Mouse (Mus musculus) heart, embryonic 16.5 days (tissue): ENCODE data around the gene Tgfbr3. TPM values are rescaled to one million over a fixed set of nuclear protein-coding genes. Genes with fewer than 3 reads are reported as not detected.

Experiments
- ATAC-seq: fragments of 200-750 bp; cut with Nextera tagmentation; replicated peaks from 2 replicates; pipeline ENCODE4 v1.8.0; 2017; ENCODE audit warnings: moderate number of reproducible peaks; ENCODE audit not compliant: insufficient read depth, low FRiP score; ENCODE audit errors: extremely low read depth
- H3K27ac ChIP-seq: fragments of 300-500 bp; sonication (generic); 2 replicates; pipeline ENCODE4 v1.5.1; 2014; ENCODE audit warnings: mild to moderate bottlenecking, low read length, control low read depth, moderate library complexity
- H3K27me3 ChIP-seq: fragments of 300-500 bp; sonication (generic); 2 replicates; pipeline ENCODE4 v1.6.1; 2014; ENCODE audit warnings: low read length, mixed read lengths; ENCODE audit not compliant: control insufficient read depth, insufficient read depth
- H3K36me3 ChIP-seq: fragments of 300-500 bp; sonication (generic); 2 replicates; pipeline ENCODE4 v1.6.1; 2014; ENCODE audit not compliant: control insufficient read depth, insufficient read depth
- H3K4me1 ChIP-seq: fragments of 300-500 bp; sonication (generic); 2 replicates; pipeline ENCODE4 v1.6.1; 2014; ENCODE audit warnings: low read length, mixed read lengths; ENCODE audit not compliant: control insufficient read depth, insufficient read depth
- H3K4me2 ChIP-seq: fragments of 300-500 bp; sonication (generic); 2 replicates; pipeline ENCODE4 v1.6.1; 2014; ENCODE audit warnings: low read depth, mild to moderate bottlenecking, control low read depth, low read length
- H3K4me3 ChIP-seq: fragments of 300-500 bp; sonication (generic); 2 replicates; pipeline ENCODE4 v1.5.1; 2014; ENCODE audit warnings: mild to moderate bottlenecking, control low read depth, low read length
- H3K9ac ChIP-seq: fragments of 300-500 bp; sonication (generic); 2 replicates; pipeline ENCODE4 v1.6.1; 2014; ENCODE audit warnings: low read length, control low read depth
- H3K9me3 ChIP-seq: fragments of 300-500 bp; sonication (generic); replicated peaks from 2 replicates; pipeline ENCODE4 v1.6.1; 2016; ENCODE audit warnings: low read length; ENCODE audit not compliant: control insufficient read depth
- WGBS: fragments of 180-500 bp; shearing (Covaris S2); extraction: QIAGEN DNeasy Blood & Tissue Kit; methylation state at CpG from one replicate; pipeline ENCODE4 v1.1.7; 2014; 5-methylcytosine and 5-hydroxymethylcytosine counted together
- polyA plus RNA-seq: library from polyadenylated mRNA; unstranded; fragments of >200 nt; fragmentation: Nextera tagmentation; extraction: Ambion mirVana; gene quantifications from 2 replicates; pipeline ENCODE4 v1.2.1, GENCODE M21; 2015

Gene Tgfbr3
- polyA plus RNA-seq, 1 experiment from 2014 or later = 20.1 TPM

- H3K9ac ChIP-seq = no peak overlapping the region
- no peaks in the 10 kb centered on the region for H3K9me3 ChIP-seq
- no peak overlapping the region for H3K27ac ChIP-seq
- H3K27me3 ChIP-seq = no peaks in the 10 kb centered on the region
- WGBS = 70% methylated on average over 6 of the region's 6 CpGs
- no peak overlapping the region for H3K4me2 ChIP-seq
- H3K4me1 ChIP-seq = peaks cover 32% of the 10 kb centered on the region
- H3K36me3 ChIP-seq = 0 out of 2 replicates have a peak, but pooled peaks cover 3% of the 10 kb centered on the region
- ATAC-seq = no peak
- no peak overlapping the region for H3K4me3 ChIP-seq
Measured at GRCm38 (mm10) chr5:107285563-107285962, 3.9 kb downstream of the Tgfbr3 start.

GRCm38 (mm10) chr5:107283935-107284524, 5.4 kb downstream of the Tgfbr3 start:
- peaks cover 28% of the 10 kb centered on the region for H3K4me1 ChIP-seq
- H3K4me2 ChIP-seq = no peak overlapping the region
- H3K36me3 ChIP-seq = 0 out of 2 replicates have a peak, but pooled peaks cover 7% of the 10 kb centered on the region
- H3K4me3 ChIP-seq = no peak overlapping the region
- no peak overlapping the region for H3K9ac ChIP-seq
- peaks cover 4% of the 10 kb centered on the region; the same call in 1 of the 2 replicates for H3K9me3 ChIP-seq
- WGBS = 74% methylated on average over 10 of the region's 10 CpGs
- no peaks in the 10 kb centered on the region for H3K27me3 ChIP-seq
- no peak for ATAC-seq
- no peak overlapping the region for H3K27ac ChIP-seq

GRCm38 (mm10) chr5:107282561-107283307, 6.7 kb downstream of the Tgfbr3 start:
- no peaks in the 10 kb centered on the region for H3K27me3 ChIP-seq
- no peak overlapping the region for H3K9ac ChIP-seq
- H3K27ac ChIP-seq = no peak overlapping the region
- no peak overlapping the region for H3K4me3 ChIP-seq
- H3K36me3 ChIP-seq = 0 out of 2 replicates have a peak, but pooled peaks cover 7% of the 10 kb centered on the region
- 66% methylated on average over 9 of the region's 9 CpGs for WGBS
- peaks cover 24% of the 10 kb centered on the region for H3K4me1 ChIP-seq
- ATAC-seq = no peak
- H3K4me2 ChIP-seq = no peak overlapping the region
- H3K9me3 ChIP-seq = peaks cover 4% of the 10 kb centered on the region; the same call in 1 of the 2 replicates

DNA sequence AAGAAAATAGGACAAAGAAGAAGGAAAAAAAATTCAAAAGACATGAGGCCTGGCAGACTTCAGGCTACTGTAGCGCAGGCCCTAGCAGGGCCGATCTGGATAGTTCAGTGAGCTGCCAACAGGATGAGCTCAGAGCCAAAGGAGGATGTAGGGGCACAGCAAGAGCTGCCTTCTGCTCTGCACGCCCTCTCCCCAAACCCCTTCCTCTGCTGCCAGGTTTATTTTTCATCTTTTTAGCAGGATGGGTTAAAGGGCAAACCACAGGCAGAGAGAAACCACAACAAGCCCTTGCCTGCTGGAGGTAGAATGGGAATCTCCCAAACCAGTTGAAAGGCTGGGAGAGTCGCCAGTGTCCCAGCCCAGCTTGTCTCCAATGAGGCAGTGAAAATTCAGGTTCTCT, 10.2 kb downstream of the Tgfbr3 start:
- 58% methylated on average over 4 of the region's 4 CpGs for WGBS
- no peak overlapping the region for H3K9ac ChIP-seq
- no peaks in the 10 kb centered on the region for H3K27me3 ChIP-seq
- H3K9me3 ChIP-seq = peaks cover 4% of the 10 kb centered on the region; the same call in 1 of the 2 replicates
- no peak for ATAC-seq
- 0 out of 2 replicates have a peak, but pooled peaks cover 7% of the 10 kb centered on the region for H3K36me3 ChIP-seq
- H3K4me2 ChIP-seq = no peak overlapping the region
- peaks cover 31% of the 10 kb centered on the region for H3K4me1 ChIP-seq
- H3K4me3 ChIP-seq = no peak overlapping the region
- H3K27ac ChIP-seq = no peak overlapping the region

DNA sequence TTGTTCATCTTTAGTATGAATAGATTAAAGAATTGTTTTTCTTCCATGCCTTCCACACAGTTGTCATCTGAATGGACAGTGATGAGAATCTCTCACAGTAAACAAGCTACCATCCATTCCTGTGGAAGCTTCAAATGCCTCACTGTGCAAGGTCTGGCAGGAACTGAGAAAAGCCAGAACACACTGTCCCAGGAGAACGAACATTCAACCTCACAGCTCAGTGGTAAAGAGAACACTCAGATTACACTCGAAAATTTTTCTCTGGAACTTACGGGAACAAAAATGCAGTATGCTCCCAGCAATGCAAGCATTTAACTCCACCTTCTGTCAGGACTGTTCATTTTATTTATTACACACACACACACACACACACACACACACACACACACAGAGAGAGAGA, 13.2 kb downstream of the Tgfbr3 start:
- H3K4me1 ChIP-seq = peaks cover 21% of the 10 kb centered on the region
- no peak for ATAC-seq
- H3K9me3 ChIP-seq = peaks cover 4% of the 10 kb centered on the region; the same call in 1 of the 2 replicates
- H3K4me2 ChIP-seq = no peak overlapping the region
- WGBS = 24% methylated on average over 3 of the region's 3 CpGs
- H3K4me3 ChIP-seq = no peak overlapping the region
- H3K27me3 ChIP-seq = no peaks in the 10 kb centered on the region
- H3K36me3 ChIP-seq = 0 out of 2 replicates have a peak, but pooled peaks cover 7% of the 10 kb centered on the region
- no peak overlapping the region for H3K9ac ChIP-seq
- peak overlapping the region; percentile 58 for H3K27ac ChIP-seq

- Histone ChIP-seq H3K4me1 (peaks cover 43% of the 10 kb centered on the region), H3K27ac (no peak overlapping the region), H3K9ac (no peak overlapping the region), H3K4me3 (no peak overlapping the region), H3K36me3 (no peaks in the 10 kb centered on the region), H3K27me3 (no peaks in the 10 kb centered on the region), H3K9me3 (no peaks in the 10 kb centered on the region), H3K4me2 (no peak overlapping the region)
- 64% methylated on average over 11 of the region's 11 CpGs for WGBS
- ATAC-seq = no peak
Measured at GRCm38 (mm10) chr5:107272252-107273028, 17.0 kb downstream of the Tgfbr3 start.

DNA sequence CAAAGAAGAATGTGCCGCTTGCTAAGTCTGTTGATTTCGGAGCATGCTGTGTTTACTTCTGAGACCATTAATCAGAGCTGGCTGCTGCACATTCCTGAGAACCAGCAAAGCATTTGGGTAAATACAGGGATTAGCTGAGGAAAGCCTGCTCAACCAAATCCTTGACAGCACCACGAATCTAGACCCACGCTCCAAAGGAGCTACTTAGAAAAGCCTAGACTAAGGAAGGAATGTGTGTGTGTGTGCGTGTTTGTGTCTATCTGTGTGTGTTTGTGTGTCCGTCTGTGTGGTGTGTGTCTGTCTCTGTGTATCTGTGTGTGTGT, 20.5 kb downstream of the Tgfbr3 start:
- peak overlapping the region; percentile 66 for H3K27ac ChIP-seq
- peak overlapping the region; percentile 39 for H3K9ac ChIP-seq
- no peak for ATAC-seq
- WGBS = 27% methylated on average over 6 of the region's 6 CpGs
- H3K27me3 ChIP-seq = no peaks in the 10 kb centered on the region
- no peak overlapping the region for H3K4me3 ChIP-seq
- H3K4me2 ChIP-seq = peak overlapping the region; percentile 46
- no peaks in the 10 kb centered on the region; the same call in 1 of the 2 replicates for H3K36me3 ChIP-seq
- no peaks in the 10 kb centered on the region for H3K9me3 ChIP-seq
- peaks cover 42% of the 10 kb centered on the region for H3K4me1 ChIP-seq

GRCm38 (mm10) chr5:107268121-107269005, 21.1 kb downstream of the Tgfbr3 start:
- peak overlapping the region; percentile 39 for H3K9ac ChIP-seq
- H3K27ac ChIP-seq = peak overlapping the region; percentile 66

More at GRCm38 (mm10) chr5:107268121-107269005, 21.1 kb downstream of the Tgfbr3 start:
- Histone ChIP-seq H3K4me1 (peaks cover 42% of the 10 kb centered on the region), H3K27me3 (no peaks in the 10 kb centered on the region), H3K9me3 (no peaks in the 10 kb centered on the region), H3K36me3 (no peaks in the 10 kb centered on the region; the same call in 1 of the 2 replicates), H3K4me3 (0 out of 2 replicates have a peak overlapping the region, but pooled peaks have one; percentile 4), H3K4me2 (peak overlapping the region; percentile 46)
- 50% methylated on average over 16 of the region's 16 CpGs for WGBS
- no peak for ATAC-seq
